Mouse (Mus musculus): Measurements from ENCODE around the gene Rela.
A peak's percentile ranks its signal among the peaks of the same experiment; 100 is the strongest.

Gene Rela

DNA sequence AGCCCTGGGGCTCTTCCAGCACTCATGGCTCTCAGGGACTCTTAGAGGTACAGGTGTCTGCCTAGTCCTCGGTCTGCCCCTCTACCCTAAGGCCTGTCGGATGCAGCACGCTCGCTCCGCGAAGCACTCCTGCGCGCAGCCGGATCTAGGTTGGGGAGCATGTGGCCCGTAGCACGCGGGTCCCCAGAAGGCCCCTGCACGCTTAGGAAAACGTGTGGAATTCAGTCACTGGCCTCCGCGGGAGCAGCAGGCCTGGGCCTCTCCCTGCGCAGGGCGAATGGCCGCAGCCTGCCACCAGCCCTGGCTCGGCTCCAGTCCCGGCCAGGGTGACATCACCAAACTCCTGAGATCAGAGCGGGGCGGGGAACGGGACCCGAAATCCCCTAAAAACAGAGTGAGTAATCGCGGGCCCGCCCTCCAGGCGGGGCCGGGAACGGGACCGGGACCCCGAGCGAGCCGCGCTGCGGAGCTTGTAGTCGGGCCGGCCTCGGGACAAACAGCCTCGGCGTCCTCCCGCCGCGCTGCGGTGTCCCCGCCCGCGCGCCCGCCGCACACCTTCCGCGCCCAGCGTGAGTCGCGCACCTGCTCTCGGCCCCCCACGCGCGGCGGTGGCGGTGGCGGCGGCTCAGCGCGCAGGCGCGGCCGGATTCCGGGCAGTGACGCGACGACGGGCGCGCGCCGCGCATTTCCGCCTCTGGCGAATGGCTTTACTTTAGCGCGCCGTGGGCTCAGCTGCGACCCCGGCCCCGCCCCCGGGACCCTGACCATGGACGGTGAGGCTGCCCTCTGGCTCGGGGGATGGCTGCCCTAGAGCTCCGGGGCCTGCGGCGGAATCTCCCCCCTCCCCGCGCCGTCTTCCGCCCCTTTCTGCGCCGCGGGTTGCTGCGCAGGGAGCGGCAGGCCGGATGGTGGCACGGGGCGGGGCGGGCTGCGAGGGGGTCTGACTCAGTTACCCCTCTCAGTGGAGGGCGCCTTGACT is at the start of gene Rela:
TSS of gene Rela (plus strand) at position 415 of the 979 bp plus-strand sequence.
- DNase-seq (ENCODE audit: low spot score) = peak; percentile 90

DNA sequence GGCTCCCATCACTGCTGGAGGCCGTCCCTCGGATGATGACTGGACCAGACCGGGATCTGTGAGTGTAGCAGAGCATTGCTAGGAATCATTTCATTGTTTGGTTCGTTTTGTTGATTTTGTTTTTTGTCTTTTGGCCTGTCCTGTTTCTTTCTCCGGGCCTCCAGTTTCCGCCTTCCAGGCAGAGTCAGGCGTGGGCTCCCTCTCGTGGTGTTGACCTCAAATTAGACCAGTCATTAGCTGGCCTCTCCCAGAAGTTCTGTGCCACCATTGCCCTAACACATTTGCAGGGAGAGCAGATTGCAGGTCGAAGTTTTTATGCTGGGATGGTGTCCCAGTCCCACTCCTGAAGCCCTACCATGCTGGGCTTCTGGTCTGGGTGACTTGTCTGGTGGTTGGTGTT is 48.1 kb upstream of the Rela start:
- DNase-seq (ENCODE audit: low spot score) = no peak

DNA sequence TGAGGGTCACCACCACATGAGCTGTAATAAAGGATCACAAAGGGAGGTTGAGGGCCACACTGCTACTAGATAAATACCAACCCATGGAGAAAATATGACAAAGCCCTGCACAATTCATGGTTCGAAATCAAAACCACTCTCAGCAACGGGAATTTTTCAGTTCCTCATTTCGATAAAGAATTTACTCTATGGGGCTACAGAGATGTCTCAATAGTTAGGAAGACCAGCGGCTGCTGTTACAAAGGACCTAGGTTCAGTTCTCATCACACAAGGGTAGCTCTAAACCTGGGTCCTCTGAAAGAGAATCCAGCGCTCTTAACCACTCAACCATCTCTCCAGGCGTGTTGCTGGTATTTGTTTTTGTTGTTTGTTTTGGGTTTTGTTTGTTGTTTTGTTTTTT is 45.4 kb upstream of the Rela start:
- no peak for DNase-seq (ENCODE audit: low spot score)

DNA sequence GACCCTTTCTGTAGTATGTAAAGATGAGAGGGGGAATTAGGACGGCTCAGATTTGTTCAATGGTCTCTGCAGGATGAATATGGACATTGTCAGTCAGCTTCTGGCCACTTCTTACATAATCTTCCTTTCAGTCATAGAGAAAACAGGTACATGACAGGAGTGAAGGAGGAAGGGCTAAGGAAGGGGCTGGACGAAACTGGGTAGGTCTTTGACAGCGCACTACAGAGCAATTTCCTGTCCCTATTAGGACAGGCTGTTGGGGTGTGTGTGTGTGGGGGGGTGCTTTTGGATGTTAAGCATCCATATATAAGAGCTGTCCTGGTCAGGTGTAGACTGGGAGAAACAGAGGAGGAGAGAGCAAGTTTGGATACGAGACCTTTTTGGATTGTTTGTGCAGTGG is 38.1 kb upstream of the Rela start:
- DNase-seq (ENCODE audit: low spot score) = no peak

DNA sequence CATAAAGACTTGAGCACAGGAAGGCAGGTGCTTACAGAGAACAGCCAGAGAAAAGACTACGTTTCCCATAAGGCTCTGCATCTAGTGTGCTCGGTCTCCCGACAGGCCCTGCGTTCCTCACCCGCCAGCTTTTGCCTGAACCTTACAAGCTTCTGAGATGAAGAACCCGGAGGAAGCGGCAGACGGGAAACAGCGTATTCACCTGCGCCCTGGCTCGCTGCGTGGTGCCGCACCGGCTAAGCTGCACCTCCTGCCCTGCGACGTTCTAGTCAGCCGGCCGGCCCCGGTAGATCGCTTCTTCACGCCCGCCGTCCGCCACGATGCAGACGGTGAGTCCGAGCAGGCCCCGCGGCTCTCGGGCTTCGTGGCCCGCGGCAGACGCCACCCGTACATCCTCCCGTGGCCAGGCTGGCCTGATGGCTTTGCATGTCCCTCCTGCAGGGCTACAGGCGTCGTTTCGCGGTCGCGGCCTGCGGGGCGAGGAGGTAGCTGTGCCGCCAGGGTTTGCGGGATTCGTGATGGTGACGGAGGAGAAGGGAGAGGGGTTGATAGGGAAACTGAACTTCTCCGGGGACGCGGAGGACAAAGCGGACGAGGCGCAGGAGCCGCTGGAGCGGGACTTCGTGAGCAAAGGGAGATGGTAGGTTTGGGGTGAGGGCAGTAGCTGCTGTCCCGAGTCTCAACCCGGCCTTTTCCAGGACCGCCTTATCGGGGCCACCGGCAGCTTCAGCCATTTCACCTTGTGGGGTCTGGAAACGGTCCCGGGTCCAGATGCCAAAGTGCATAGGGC is 35.3 kb upstream of the Rela start, which contains the start of gene Rnaseh2c:
TSS of gene Rnaseh2c (plus strand) at position 122 of the 790 bp plus-strand sequence.
- DNase-seq (ENCODE audit: low spot score) = peak; percentile 57

DNA sequence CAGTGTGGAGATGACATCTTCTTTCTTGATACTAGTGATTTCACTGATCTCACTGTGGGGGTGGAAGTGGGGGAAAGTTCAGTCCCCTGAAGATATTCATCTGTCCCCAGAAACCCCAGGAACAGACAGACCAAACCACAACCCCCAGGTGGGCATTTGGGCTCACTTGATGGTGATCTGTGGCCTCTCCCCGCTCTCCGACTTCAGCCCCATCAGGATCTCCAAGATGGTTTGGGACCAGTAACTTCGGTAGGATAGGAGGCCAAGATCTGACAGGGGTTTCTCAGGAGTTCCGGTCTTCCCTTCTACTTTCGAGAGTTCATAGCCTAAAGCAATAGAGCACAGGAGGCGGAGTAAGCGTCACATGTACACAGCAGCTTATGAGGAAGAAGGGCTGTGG is 33.6 kb upstream of the Rela start:
- no peak for DNase-seq (ENCODE audit: low spot score)

DNA sequence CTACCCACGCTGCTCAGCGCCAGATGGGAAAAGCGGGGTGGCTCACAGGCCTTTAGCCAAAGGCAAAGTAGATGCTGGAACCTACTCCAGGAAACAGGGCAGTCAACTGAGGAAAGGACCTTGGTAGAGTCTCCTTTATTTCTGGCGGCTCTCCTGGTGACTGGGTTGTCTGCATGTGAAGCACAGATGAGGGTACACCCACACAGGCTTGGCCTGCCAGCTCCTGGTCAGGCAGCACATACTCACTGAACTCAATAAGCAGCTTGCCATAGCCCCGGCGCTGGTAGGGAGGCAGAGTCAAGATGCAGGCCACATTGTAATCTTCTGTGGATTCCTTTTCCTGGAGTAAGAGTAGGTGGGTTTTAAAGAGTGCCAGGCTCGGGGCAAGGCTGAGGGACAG is 32.2 kb upstream of the Rela start:
- no peak for DNase-seq (ENCODE audit: low spot score)

DNA sequence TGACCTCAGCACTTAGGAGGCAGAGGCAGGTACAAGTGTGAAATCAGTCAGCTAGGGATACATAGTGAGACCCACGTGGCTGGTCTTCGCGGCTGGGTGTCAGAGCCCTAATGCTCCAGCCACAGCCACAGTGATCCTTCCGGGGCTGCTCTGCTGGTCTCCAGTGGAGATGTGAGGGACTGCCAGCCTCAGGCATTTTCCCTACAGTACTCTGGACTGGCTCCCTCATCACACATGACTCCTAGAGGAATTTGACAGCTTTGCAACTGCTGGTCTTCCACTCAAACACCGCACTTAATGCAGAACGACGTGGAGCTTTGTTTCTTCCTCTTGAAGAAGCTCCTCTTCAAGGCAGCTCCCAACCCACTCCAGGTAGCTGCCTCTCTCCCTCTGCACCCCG is 31.1 kb upstream of the Rela start:
- no peak for DNase-seq (ENCODE audit: low spot score)

DNA sequence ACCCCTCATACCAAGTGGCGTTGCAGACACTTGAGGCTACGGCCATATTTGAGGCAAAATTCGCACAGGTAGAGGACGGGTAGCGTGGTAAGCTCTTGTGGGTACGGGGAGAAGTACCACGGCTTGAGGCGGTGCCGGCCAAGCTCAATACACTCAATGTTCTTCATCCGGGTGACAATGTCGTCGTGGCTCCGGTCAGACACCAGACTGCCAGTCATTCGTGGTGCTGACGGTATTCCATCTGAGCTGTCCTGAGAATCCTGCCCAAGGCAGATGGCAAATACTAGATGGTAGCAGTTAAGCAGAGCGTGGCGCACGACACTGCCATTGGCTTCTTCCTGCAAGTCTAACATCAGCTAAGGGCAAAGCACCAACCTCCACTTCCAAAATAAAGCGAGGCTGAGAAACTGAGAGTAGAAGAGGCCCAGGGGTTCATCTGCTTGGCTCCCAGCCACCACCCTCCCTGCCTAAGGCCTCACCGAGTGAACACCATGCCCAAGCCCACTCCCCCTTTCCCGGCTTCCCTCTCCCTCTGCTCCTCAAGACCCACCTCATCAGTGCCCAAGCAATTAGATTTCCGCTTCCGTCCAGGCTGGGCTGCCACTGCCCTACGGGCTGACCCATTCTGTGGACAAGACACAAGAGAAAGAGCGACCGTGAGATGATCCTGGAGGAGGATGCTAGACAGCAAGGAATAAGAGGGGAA is 29.4 kb upstream of the Rela start:
- no peak for DNase-seq (ENCODE audit: low spot score)

DNA sequence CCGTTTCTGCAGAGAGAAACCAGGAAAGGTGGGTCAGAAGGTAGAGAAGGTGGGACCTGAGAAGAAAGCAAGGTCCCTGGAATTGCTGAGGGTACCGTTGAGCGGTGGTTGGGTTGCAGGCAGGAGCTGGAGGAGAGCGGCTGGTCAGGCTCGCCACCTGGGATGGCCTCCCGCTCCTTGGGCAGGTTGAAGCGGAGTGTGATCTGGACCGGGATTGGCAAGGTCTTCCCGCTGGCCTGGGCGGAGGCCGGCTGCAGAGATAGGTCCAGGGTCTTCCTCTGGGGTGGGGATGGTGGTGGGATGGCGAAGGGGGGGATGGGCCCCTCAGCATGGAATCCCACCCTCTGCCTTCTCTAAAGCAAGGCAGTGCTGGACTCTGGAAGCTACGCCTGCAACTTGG is 28.6 kb upstream of the Rela start:
- no peak for DNase-seq (ENCODE audit: low spot score)

DNA sequence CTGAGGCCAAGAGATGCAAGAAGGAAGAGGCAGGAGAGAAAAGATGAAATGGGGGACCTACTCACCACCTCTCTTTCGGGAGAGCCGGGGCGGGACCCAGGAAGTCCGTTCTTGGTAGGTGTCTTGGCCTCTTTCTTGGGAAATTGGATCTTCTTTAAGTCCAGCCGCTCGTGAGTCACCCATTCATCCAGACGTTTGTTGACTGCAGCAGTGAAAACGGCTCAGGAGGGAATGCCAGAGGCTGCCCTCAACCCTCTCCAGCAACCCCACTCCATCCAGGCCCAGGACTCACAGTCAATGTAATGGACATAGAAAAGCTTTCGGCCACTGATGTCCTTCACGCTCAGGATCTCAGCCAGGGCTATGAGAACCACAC is 28.1 kb upstream of the Rela start:
- no peak for DNase-seq (ENCODE audit: low spot score)

DNA sequence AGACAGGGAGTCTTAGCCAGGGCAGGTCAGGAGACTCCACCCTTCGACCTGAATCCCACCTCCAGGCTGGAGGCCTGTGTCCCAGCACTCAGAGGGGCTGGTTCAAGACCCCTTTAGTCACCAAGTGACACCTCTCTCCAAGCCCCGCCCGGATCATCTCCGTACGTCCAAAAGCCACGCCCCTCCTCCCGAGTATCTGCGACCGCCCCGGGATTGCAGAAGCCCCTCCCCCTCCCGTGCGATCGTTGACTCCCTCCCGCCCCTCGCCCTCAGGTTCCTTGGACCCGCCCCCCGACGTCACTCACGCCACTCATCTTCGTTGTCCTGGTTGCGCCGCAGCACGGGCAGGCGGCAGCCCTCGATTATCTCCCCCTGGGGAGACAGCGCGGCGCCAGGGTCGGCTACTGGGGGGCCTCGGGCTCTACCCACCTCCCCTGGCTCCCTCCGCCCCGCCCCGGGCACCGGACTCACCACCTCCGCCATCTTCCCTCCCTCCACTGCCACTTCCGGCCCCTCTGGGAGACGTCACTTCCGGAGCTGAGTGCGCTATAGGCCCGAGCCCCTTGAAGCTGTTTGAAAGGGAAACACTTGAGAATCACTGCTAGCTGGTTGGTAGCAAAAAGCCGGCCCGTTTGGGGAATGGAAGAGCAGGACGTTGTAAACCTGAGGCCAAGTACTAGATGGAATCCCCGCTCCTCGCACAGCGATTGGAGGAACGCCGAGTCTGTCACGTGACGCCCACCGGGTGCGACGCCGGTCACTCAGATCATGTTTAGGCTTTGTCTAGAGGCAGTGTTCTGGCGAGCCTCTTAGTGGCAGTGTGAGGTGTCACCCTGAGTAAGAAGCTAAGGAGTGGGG is 27.5 kb upstream of the Rela start, which contains the start of gene Kat5:
TSS of gene Kat5 (minus strand) at position 691 of the 858 bp plus-strand sequence.
- DNase-seq (ENCODE audit: low spot score) = peak; percentile 91

DNA sequence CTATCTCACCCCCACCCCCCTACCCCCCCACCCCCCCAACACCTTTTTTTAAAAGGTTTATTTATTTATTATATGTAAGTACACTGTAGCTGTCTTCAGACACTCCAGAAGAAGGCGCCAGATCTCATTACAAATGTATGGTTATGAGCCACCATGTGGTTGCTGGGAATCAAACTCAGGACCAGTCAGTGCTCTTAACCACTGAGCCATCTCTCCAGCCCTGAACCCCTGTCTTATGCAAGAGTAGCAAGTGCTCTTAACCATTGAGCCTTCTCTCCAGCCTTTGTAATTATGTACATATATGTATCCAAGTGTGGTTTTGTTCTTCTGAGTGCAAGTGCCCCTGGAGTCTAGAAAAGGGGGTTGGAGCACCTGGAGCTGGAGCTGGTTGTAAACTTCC is 25.3 kb upstream of the Rela start:
- DNase-seq (ENCODE audit: low spot score) = no peak

DNA sequence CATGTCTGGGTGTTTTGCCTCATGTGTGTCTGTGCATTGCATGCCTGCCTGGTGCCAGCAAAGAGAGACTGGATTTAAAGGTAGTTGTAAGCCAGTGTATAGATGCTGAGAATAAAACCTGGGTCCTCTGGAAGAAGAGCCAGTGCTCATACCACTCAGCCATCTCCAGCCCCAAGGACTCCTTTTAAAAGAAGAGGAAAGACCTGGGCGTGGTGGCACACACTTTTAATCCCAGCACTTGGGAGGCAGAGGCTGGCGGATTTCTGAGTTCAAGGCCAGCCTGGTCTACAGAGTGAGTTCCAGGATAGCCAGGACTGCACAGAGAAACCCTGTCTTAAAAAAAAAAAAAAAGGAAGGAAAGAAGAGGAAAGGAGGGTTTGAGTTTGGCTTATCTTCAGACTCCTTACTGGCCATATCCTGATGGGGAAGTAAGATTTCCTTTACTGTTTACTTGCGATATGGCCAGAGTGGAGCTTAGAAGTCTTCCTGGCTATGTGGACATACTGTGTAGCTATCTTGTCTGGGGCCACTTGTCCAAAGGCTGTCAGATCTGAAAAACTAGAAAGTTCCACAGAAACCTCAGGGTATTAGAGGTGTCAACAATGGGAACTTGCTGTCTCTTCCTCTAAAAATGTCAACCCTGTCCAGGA is 24.4 kb upstream of the Rela start:
- no peak for DNase-seq (ENCODE audit: low spot score)

DNA sequence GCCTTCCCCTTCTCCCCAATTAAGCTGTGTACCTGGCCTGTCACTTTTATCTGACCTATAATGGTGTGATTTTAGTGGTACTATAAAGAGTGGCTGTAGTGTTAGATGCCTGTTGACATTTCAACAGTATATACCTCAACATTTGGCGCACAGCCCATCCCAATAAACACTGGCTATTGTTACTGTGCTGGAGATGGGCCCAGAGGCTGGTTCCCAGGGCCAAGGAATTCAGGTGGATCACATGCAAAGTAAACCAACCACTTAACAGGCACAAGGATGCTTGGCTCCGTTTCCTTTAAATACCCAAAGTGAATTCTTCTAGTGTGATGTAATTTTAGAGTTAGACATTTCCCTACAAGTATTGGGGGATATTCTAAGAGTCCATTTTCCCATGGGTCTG is 22.3 kb upstream of the Rela start:
- DNase-seq (ENCODE audit: low spot score) = no peak

DNA sequence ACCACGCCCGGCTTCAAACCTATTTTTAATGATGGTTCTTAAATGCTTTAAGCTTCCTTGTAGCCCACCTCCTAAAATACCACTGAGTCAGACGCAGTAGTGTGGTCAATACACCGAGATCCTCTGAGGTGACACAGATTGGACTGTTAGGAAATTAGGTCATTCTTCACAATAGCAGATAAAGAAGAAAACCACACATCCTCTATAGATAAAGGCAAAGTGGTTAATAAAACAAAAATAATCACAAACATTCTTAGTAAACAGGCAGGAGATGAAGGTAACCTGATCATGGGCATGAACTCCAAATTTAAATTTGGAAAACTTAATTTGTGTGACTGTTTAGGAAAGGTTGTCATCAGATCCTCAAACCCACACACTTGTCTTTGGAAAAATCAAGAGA is 17.3 kb upstream of the Rela start:
- no peak for DNase-seq (ENCODE audit: low spot score)

DNA sequence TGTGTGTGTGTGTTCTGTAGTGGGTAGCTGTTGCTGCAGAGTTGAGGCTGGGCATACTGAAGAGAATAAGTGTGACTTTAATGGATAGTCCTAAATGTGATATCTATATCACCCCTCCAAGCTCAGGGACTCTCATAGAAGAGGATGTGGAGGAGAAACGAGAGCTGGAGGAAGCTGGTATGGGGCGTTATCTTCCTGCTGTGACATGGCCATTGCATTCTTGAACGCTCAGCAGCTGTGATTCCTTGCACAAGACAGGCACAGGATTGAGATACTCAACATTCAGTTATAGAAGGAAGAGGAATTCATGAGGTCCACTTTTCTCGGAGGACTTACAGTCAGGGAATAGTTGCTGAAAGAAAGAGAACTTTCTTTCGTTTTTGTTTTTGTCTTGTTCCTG is 15.4 kb upstream of the Rela start:
- DNase-seq (ENCODE audit: low spot score) = no peak

DNA sequence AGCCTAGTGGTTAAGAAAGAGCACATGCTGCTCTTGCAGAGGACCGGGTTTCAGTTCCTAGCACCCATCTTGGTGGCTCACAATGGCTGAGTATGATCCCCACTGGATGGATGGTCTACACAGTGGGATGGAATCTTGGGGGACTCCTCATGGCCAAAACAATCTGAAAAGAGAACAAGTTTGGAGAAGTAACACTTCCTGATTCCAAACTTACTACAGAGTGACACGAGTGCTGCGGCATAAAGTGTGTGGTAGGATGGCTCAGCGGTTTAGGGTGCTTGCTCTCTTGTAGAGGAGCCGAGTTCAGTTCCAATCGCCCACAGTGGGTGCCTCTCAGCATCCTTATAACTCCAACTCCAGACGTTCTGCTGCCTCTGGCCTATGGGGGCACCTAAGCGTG is 12.0 kb upstream of the Rela start:
- DNase-seq (ENCODE audit: low spot score) = no peak

DNA sequence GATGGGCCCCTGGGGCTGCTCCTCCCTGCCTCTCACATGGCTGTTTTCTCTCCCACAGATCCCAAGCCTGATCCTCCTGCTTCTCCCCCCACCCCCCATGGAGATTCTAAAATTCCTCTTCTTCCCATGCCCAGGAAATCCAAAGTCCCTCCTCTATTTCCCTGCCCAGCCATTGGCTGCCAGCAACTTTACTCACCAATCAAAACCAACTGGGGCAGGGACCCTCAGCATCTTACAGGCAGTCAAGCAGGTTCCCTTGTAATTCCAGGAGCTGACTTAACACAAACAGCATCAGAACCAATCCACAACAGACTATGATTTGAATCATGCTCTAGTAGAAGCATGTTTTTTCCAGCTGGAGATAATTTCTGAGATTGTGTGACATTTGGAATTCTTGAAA is 7.4 kb upstream of the Rela start:
- no peak for DNase-seq (ENCODE audit: low spot score)

DNA sequence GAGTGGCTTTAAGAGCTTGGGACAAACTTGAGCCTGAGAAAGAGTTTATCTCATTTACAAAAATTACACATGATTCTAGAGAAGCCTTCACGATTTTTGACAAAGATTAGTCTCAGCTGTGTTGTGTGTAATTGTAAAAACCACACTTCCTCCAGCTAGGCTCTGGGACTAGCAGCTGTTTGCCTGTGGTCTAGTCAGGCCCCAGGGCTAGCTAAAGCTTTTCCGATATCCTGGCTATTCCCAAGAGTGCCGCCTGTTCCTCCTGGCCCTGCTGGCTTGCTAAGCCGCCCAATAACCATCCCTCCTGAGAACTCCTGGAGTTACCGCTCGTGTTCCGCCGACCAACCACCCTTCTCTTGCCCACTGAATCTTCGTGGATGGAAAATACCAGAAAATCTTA is 5.2 kb upstream of the Rela start:
- no peak for DNase-seq (ENCODE audit: low spot score)

DNA sequence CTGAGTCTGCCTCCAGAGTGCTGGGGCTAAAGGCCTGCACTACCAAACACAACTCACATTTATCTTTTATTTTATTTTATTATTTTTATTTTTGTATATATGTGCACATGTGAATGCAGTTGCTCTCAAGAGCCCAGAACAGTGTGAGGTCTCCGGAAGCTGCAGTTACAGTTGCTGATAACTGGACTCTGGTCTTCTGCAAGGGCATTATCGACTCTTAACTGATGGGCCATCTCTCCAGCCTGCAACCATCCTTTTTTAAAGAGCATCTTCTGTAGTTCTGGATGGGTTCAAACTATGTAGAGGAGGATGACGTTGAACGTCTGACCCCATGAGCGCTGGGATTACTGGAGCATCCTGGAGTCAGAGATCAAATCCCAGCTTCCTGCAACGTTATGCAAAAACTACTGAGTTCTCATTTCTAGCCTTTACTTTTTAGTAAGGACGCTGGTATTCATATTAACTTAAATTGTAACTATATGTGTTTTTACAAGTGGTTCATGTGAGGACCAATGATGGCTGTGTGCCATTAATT is 1.2 kb upstream of the Rela start:
- DNase-seq (ENCODE audit: low spot score) = no peak

Data from urinary bladder, postnatal 25 days (tissue).